Mouse (Mus musculus) forebrain, embryonic 12.5 days (tissue): ENCODE measurements around the gene Ddrgk1. TPM values are rescaled to one million over a fixed set of nuclear protein-coding genes. Genes with fewer than 3 reads are reported as not detected.
"Not testable (repeated sequence)": the region's sequence is repeated elsewhere in the genome, so short reads cannot be mapped to it uniquely, and the experiment has no call there.

Experiments used
- ATAC-seq: fragments of 200-750 bp; cut with Nextera tagmentation; 2 replicates; pipeline ENCODE4 v1.8.0; 2017; ENCODE audit warnings: moderate TSS enrichment; ENCODE audit not compliant: low FRiP score
- H3K27ac ChIP-seq: fragments of 300-500 bp; sonication (generic); 2 replicates; pipeline ENCODE4 v1.5.1; 2016; ENCODE audit warnings: mild to moderate bottlenecking
- H3K27me3 ChIP-seq: fragments of 300-500 bp; sonication (generic); 2 replicates; pipeline ENCODE4 v1.6.1; 2016; ENCODE audit warnings: mild to moderate bottlenecking
- H3K36me3 ChIP-seq: fragments of 300-500 bp; sonication (generic); replicated peaks from 2 replicates; pipeline ENCODE4 v1.6.1; 2016; ENCODE audit warnings: mild to moderate bottlenecking
- H3K4me1 ChIP-seq: fragments of 300-500 bp; sonication (generic); 2 replicates; pipeline ENCODE4 v1.6.1; 2016
- H3K4me2 ChIP-seq: fragments of 300-500 bp; sonication (generic); 2 replicates; pipeline ENCODE4 v1.6.1; 2016; ENCODE audit warnings: mild to moderate bottlenecking, moderate library complexity
- H3K4me3 ChIP-seq: fragments of 300-500 bp; sonication (generic); replicated peaks from 2 replicates; pipeline ENCODE4 v1.5.1; 2016; ENCODE audit warnings: mild to moderate bottlenecking
- H3K9ac ChIP-seq: fragments of 300-500 bp; sonication (generic); 2 replicates; pipeline ENCODE4 v1.6.1; 2016; ENCODE audit warnings: mild to moderate bottlenecking
- H3K9me3 ChIP-seq: fragments of 300-500 bp; sonication (generic); 2 replicates; pipeline ENCODE4 v1.6.1; 2016
- WGBS: fragments of 180-500 bp; shearing (Covaris S2); methylation state at CpG from one replicate; pipeline ENCODE4 v1.1.7; 2016; 5-methylcytosine and 5-hydroxymethylcytosine counted together
- polyA plus RNA-seq: library from polyadenylated mRNA; unstranded; fragments of >200 nt; fragmentation: Nextera tagmentation; extraction: Ambion mirVana; gene quantifications from 2 replicates; pipeline ENCODE4 v1.2.1, GENCODE M21; 2016

Ddrgk1 gene
- polyA plus RNA-seq, 1 experiment from 2014 or later: 49.7 TPM

- Histone ChIP-seq H3K9ac (no peak overlapping the region), H3K4me3 (no peak overlapping the region), H3K27me3 (no peaks in the 10 kb centered on the region), H3K4me2 (no peak overlapping the region), H3K4me1 (no peaks in the 10 kb centered on the region), H3K27ac (no peak overlapping the region), H3K36me3 (peaks cover 96% of the 10 kb centered on the region), H3K9me3 (no peaks in the 10 kb centered on the region)
- 93% methylated on average over 6 of the region's 6 CpGs for WGBS
- no peak for ATAC-seq
Measured at GRCm38 (mm10) chr2:130679899-130680298, 15.4 kb upstream of the Ddrgk1 start.

GRCm38 (mm10) chr2:130679154-130679553 is 14.7 kb upstream of the Ddrgk1 start:
- no peaks in the 10 kb centered on the region for H3K9me3 ChIP-seq
- H3K36me3 ChIP-seq: peaks cover 96% of the 10 kb centered on the region
- ATAC-seq: no peak
- H3K9ac ChIP-seq: no peak overlapping the region
- H3K4me2 ChIP-seq: no peak overlapping the region
- WGBS: 95% methylated on average over 12 of the region's 12 CpGs
- no peak overlapping the region for H3K27ac ChIP-seq
- H3K27me3 ChIP-seq: no peaks in the 10 kb centered on the region
- H3K4me1 ChIP-seq: no peaks in the 10 kb centered on the region
- no peak overlapping the region for H3K4me3 ChIP-seq

GRCm38 (mm10) chr2:130677211-130677610 is 12.8 kb upstream of the Ddrgk1 start:
- Histone ChIP-seq H3K27me3 (no peaks in the 10 kb centered on the region), H3K4me2 (no peak overlapping the region), H3K27ac (no peak overlapping the region), H3K4me3 (no peak overlapping the region), H3K9ac (no peak overlapping the region), H3K36me3 (peaks cover 96% of the 10 kb centered on the region), H3K9me3 (no peaks in the 10 kb centered on the region), H3K4me1 (no peaks in the 10 kb centered on the region)
- 91% methylated on average over 10 of the region's 10 CpGs for WGBS
- no peak for ATAC-seq

- WGBS: under 1% methylated on average over 31 of the region's 31 CpGs
- H3K4me1 ChIP-seq: peaks cover 31% of the 10 kb centered on the region
- no peaks in the 10 kb centered on the region for H3K9me3 ChIP-seq
- peak; percentile 62 for ATAC-seq
- peak within 1 kb of the TSS; percentile 81 for H3K27ac ChIP-seq
- H3K4me3 ChIP-seq: peak within 1 kb of the TSS; percentile 69
- no peaks in the 10 kb centered on the region for H3K27me3 ChIP-seq
- peak within 1 kb of the TSS; percentile 90 for H3K4me2 ChIP-seq
- H3K9ac ChIP-seq: peak within 1 kb of the TSS; percentile 63
- H3K36me3 ChIP-seq: peaks cover 19% of the 10 kb centered on the region
Measured at GRCm38 (mm10) chr2:130667559-130667958, 3.1 kb upstream of the Ddrgk1 start, which contains the start of gene Itpa. Gene Itpa (plus strand): TSS chr2:130667610.

GRCm38 (mm10) chr2:130663342-130663741 is 1.1 kb downstream of the Ddrgk1 start:
- 81% methylated on average over 11 of the region's 11 CpGs for WGBS
- peak overlapping the region; percentile 67 for H3K4me2 ChIP-seq
- H3K9me3 ChIP-seq: no peaks in the 10 kb centered on the region
- ATAC-seq: no peak
- peaks cover 41% of the 10 kb centered on the region for H3K36me3 ChIP-seq
- peaks cover 24% of the 10 kb centered on the region for H3K4me1 ChIP-seq
- no peaks in the 10 kb centered on the region for H3K27me3 ChIP-seq
- H3K4me3 ChIP-seq: peak overlapping the region; percentile 61
- H3K9ac ChIP-seq: peak overlapping the region; percentile 82
- H3K27ac ChIP-seq: 0 out of 2 replicates have a peak overlapping the region, but pooled peaks have one; percentile 98

GRCm38 (mm10) chr2:130658530-130658929 is 5.9 kb downstream of the Ddrgk1 start:
- WGBS: 97% methylated on average over 10 of the region's 10 CpGs
- Histone ChIP-seq H3K36me3 (peaks cover 87% of the 10 kb centered on the region), H3K9me3 (no peaks in the 10 kb centered on the region), H3K4me1 (peaks cover 16% of the 10 kb centered on the region), H3K27me3 (no peaks in the 10 kb centered on the region), H3K4me2 (no peak overlapping the region), H3K27ac (no peak overlapping the region), H3K4me3 (no peak overlapping the region), H3K9ac (no peak overlapping the region)
- ATAC-seq: no peak

- Histone ChIP-seq H3K4me1 (peaks cover 6% of the 10 kb centered on the region; the same call in 1 of the 2 replicates), H3K9me3 (no peaks in the 10 kb centered on the region), H3K27ac (no peak overlapping the region), H3K4me3 (no peak overlapping the region), H3K27me3 (no peaks in the 10 kb centered on the region), H3K9ac (no peak overlapping the region), H3K36me3 (peaks cover 96% of the 10 kb centered on the region), H3K4me2 (no peak overlapping the region)
- ATAC-seq: no peak
- 84% methylated on average over 6 of the region's 6 CpGs for WGBS
Measured at GRCm38 (mm10) chr2:130657541-130657940, 6.9 kb downstream of the Ddrgk1 start.

GRCm38 (mm10) chr2:130656536-130656935 is 7.9 kb downstream of the Ddrgk1 start:
- H3K4me3 ChIP-seq: no peak overlapping the region
- no peak for ATAC-seq
- peaks cover 91% of the 10 kb centered on the region for H3K36me3 ChIP-seq

GRCm38 (mm10) chr2:130655660-130656339 is 8.7 kb downstream of the Ddrgk1 start:
- Histone ChIP-seq H3K9me3 (no peaks in the 10 kb centered on the region), H3K4me3 (no peak overlapping the region), H3K36me3 (peaks cover 86% of the 10 kb centered on the region), H3K27ac (no peak overlapping the region), H3K9ac (no peak overlapping the region), H3K27me3 (no peaks in the 10 kb centered on the region), H3K4me2 (no peak overlapping the region), H3K4me1 (no peaks in the 10 kb centered on the region)
- ATAC-seq: no peak
- 89% methylated on average over 6 of the region's 6 CpGs for WGBS

More at GRCm38 (mm10) chr2:130656536-130656935, 7.9 kb downstream of the Ddrgk1 start:
- no peak overlapping the region for H3K4me2 ChIP-seq
- no peak overlapping the region for H3K27ac ChIP-seq
- no peaks in the 10 kb centered on the region for H3K9me3 ChIP-seq
- 93% methylated on average over 9 of the region's 9 CpGs for WGBS
- no peaks in the 10 kb centered on the region for H3K27me3 ChIP-seq
- H3K9ac ChIP-seq: no peak overlapping the region
- H3K4me1 ChIP-seq: no peaks in the 10 kb centered on the region

- peaks cover 75% of the 10 kb centered on the region for H3K36me3 ChIP-seq
- WGBS: 91% methylated on average over 1 of the region's 1 CpGs
Measured at GRCm38 (mm10) chr2:130653760-130654159, 10.7 kb downstream of the Ddrgk1 start.

GRCm38 (mm10) chr2:130653303-130653702 is 11.2 kb downstream of the Ddrgk1 start:
- Histone ChIP-seq H3K27ac (no peak overlapping the region), H3K36me3 (peaks cover 70% of the 10 kb centered on the region), H3K9me3 (no peaks in the 10 kb centered on the region), H3K4me1 (no peaks in the 10 kb centered on the region), H3K9ac (no peak overlapping the region), H3K4me2 (no peak overlapping the region), H3K27me3 (no peaks in the 10 kb centered on the region), H3K4me3 (no peak overlapping the region)
- ATAC-seq: no peak
- whole genome bisulfite sequencing: 90% methylated on average over 2 of the region's 2 CpGs

More at GRCm38 (mm10) chr2:130653760-130654159, 10.7 kb downstream of the Ddrgk1 start:
- Histone ChIP-seq H3K9ac (no peak overlapping the region), H3K27me3 (no peaks in the 10 kb centered on the region), H3K4me2 (no peak overlapping the region), H3K4me3 (no peak overlapping the region), H3K9me3 (no peaks in the 10 kb centered on the region), H3K4me1 (no peaks in the 10 kb centered on the region), H3K27ac (no peak overlapping the region)
- no peak for ATAC-seq

GRCm38 (mm10) chr2:130649028-130649427 is 15.4 kb downstream of the Ddrgk1 start:
- H3K4me3 ChIP-seq, H3K9ac ChIP-seq, ATAC-seq, H3K27me3 ChIP-seq, H3K9me3 ChIP-seq, H3K4me2 ChIP-seq, H3K4me1 ChIP-seq, H3K27ac ChIP-seq: not testable (repeated sequence)
- WGBS: 85% methylated on average over 6 of the region's 6 CpGs
- peaks cover 29% of the 10 kb centered on the region for H3K36me3 ChIP-seq

GRCm38 (mm10) chr2:130645198-130645597 is 19.3 kb downstream of the Ddrgk1 start:
- WGBS: 86% methylated on average over 4 of the region's 4 CpGs
- Histone ChIP-seq H3K36me3 (peaks cover 1% of the 10 kb centered on the region; the same call in 1 of the 2 replicates), H3K9me3 (no peaks in the 10 kb centered on the region), H3K4me3 (no peak overlapping the region), H3K27me3 (peaks cover 10% of the 10 kb centered on the region), H3K27ac (no peak overlapping the region), H3K9ac (no peak overlapping the region), H3K4me2 (no peak overlapping the region), H3K4me1 (peaks cover 17% of the 10 kb centered on the region)
- no peak for ATAC-seq
